Mouse (Mus musculus) G1E (cell line): ENCODE measurements around the gene Rheb. TPM values are rescaled to one million over a fixed set of nuclear protein-coding genes. Genes with fewer than 3 reads are reported as not detected.

Source experiments
- ATAC-seq: 2 replicates; pipeline ENCODE4 v1.8.0; 2016; ENCODE audit warnings: mild to moderate bottlenecking; ENCODE audit not compliant: insufficient number of reproducible peaks, poor library complexity, low FRiP score, severe bottlenecking; ENCODE audit errors: extremely low read depth
- DNase-seq: peaks from one replicate; pipeline ENCODE4 v3.0.0; 2012; ENCODE audit warnings: low spot score
- H3K27me3 ChIP-seq: 2 replicates; pipeline ENCODE4 v1.6.1; 2012; ENCODE audit warnings: mild to moderate bottlenecking, low read length, inconsistent platforms; ENCODE audit not compliant: insufficient read depth
- H3K36me3 ChIP-seq: replicated peaks from 2 replicates; pipeline ENCODE3; 2012; ENCODE audit warnings: mild to moderate bottlenecking, inconsistent platforms
- H3K4me1 ChIP-seq: 2 replicates; pipeline ENCODE4 v1.6.1; 2012; ENCODE audit warnings: low read depth, low read length, inconsistent platforms, mixed read lengths; ENCODE audit not compliant: insufficient read depth
- H3K4me3 ChIP-seq: 2 replicates; pipeline ENCODE4 v1.5.1; 2012; ENCODE audit warnings: low read depth, mild to moderate bottlenecking, inconsistent platforms, low read length, moderate library complexity, mixed read lengths
- H3K9me3 ChIP-seq: replicated peaks from 2 replicates; pipeline ENCODE4 v1.6.1; 2012; ENCODE audit warnings: inconsistent platforms
- CTCF ChIP-seq: IDR thresholded peaks from 2 replicates; pipeline ENCODE4 v1.5.1; 2012; ENCODE audit warnings: low read depth, low read length, inconsistent platforms, mixed read lengths
- GATA1 ChIP-seq: IDR thresholded peaks from 2 replicates; pipeline ENCODE4 v1.6.1; 2012; ENCODE audit warnings: borderline replicate concordance, low read length, inconsistent platforms, mixed read lengths
- GATA2 ChIP-seq: IDR thresholded peaks from 2 replicates; pipeline ENCODE4 v1.6.1; 2012; ENCODE audit warnings: low read depth, low read length, inconsistent platforms, borderline replicate concordance
- POLR2AphosphoS5 ChIP-seq: IDR thresholded peaks from 2 replicates; pipeline ENCODE4 v1.6.1; 2012; ENCODE audit warnings: low read depth, low read length, inconsistent platforms; ENCODE audit not compliant: insufficient replicate concordance
- TAL1 ChIP-seq: conservative IDR thresholded peaks from 2 replicates; pipeline ENCODE4 v1.6.1; 2012; ENCODE audit warnings: low read depth, low read length, inconsistent platforms, mixed read lengths
- polyA plus RNA-seq: library from polyadenylated mRNA; stranded (reverse); fragments of >175 nt; gene quantifications from 2 replicates; pipeline ENCODE4 v1.2.3, GENCODE M21; 2012
- total RNA-seq, 2 experiments: library from RNA; stranded (forward) in 1 of 2; stranded (reverse) in 1 of 2; fragments of 200-1000 nt in 1 of 2; fragments of >200 nt in 1 of 2; fragmentation: Nextera tagmentation in 1 of 2; gene quantifications; 2 replicates each; pipeline ENCODE4 v1.2.3; 2014 to 2017

The Rheb gene
- total and polyA plus RNA-seq, 3 experiments = 22.1 to 65.1 (median 55.3) TPM

- Histone ChIP-seq H3K27me3 (peaks cover 15% of the 10 kb centered on the region), H3K4me1 (no peaks in the 10 kb centered on the region), H3K36me3 (no peaks in the 10 kb centered on the region), H3K9me3 (no peaks in the 10 kb centered on the region), H3K4me3 (no peak overlapping the region)
- ATAC-seq (no peak), DNase-seq (no peak)
- no peak for TF ChIP-seq GATA1
- no peak for TF ChIP-seq GATA2
- no peak for TF ChIP-seq TAL1
- no peak for TF ChIP-seq CTCF
- TF ChIP-seq POLR2AphosphoS5 = no peak
Observed at GRCm38 (mm10) chr5:24876653-24877052, 34.2 kb upstream of the Rheb start.

- H3K27me3 ChIP-seq = peaks cover 19% of the 10 kb centered on the region
- H3K9me3 ChIP-seq = no peaks in the 10 kb centered on the region
- H3K4me3 ChIP-seq = no peak overlapping the region
- DNase-seq = no peak
- TF ChIP-seq GATA1 (no peak), POLR2AphosphoS5 (no peak), CTCF (no peak), GATA2 (no peak)
- ATAC-seq = no peak
- no peaks in the 10 kb centered on the region for H3K36me3 ChIP-seq
- H3K4me1 ChIP-seq = no peaks in the 10 kb centered on the region
Observed at GRCm38 (mm10) chr5:24874111-24874510, 31.7 kb upstream of the Rheb start.

GRCm38 (mm10) chr5:24873221-24873620 is 30.8 kb upstream of the Rheb start:
- no peak overlapping the region for H3K4me3 ChIP-seq
- TF ChIP-seq GATA2 = no peak
- no peak for TF ChIP-seq GATA1
- no peak for TF ChIP-seq TAL1
- no peak for TF ChIP-seq POLR2AphosphoS5
- TF ChIP-seq CTCF = no peak
- ATAC-seq (no peak), DNase-seq (no peak)
- no peaks in the 10 kb centered on the region for H3K36me3 ChIP-seq
- no peaks in the 10 kb centered on the region for H3K9me3 ChIP-seq
- no peaks in the 10 kb centered on the region for H3K4me1 ChIP-seq
- peaks cover 19% of the 10 kb centered on the region for H3K27me3 ChIP-seq

- no peak for ATAC-seq
- no peak for TF ChIP-seq GATA2
- TF ChIP-seq GATA1 = no peak
- TF ChIP-seq TAL1 = no peak
- no peak for TF ChIP-seq CTCF
- no peak for TF ChIP-seq POLR2AphosphoS5
- Histone ChIP-seq H3K4me3 (no peak overlapping the region), H3K9me3 (no peaks in the 10 kb centered on the region), H3K4me1 (no peaks in the 10 kb centered on the region), H3K36me3 (no peaks in the 10 kb centered on the region), H3K27me3 (peaks cover 19% of the 10 kb centered on the region)
- no peak for DNase-seq
Observed at GRCm38 (mm10) chr5:24871276-24871675, 28.9 kb upstream of the Rheb start.

GRCm38 (mm10) chr5:24869796-24870289 is 27.4 kb upstream of the Rheb start:
- no peak for ATAC-seq
- Histone ChIP-seq H3K36me3 (no peaks in the 10 kb centered on the region), H3K9me3 (no peaks in the 10 kb centered on the region), H3K27me3 (peaks cover 19% of the 10 kb centered on the region), H3K4me1 (no peaks in the 10 kb centered on the region), H3K4me3 (no peak overlapping the region)
- TF ChIP-seq POLR2AphosphoS5 = no peak
- no peak for TF ChIP-seq GATA1
- no peak for TF ChIP-seq CTCF
- TF ChIP-seq TAL1 = no peak
- TF ChIP-seq GATA2 = no peak
- DNase-seq = no peak

GRCm38 (mm10) chr5:24863804-24864203 is 21.4 kb upstream of the Rheb start:
- Histone ChIP-seq H3K36me3 (no peaks in the 10 kb centered on the region), H3K4me1 (no peaks in the 10 kb centered on the region), H3K27me3 (peaks cover 6% of the 10 kb centered on the region), H3K9me3 (no peaks in the 10 kb centered on the region), H3K4me3 (no peak overlapping the region)
- DNase-seq (no peak), ATAC-seq (no peak)
- TF ChIP-seq CTCF (no peak), POLR2AphosphoS5 (no peak), TAL1 (no peak), GATA2 (no peak), GATA1 (no peak)
